Mouse (Mus musculus): ENCODE data around the gene Fgfr2. TPM values are rescaled to one million over a fixed set of nuclear protein-coding genes. Genes with fewer than 3 reads are reported as not detected.

Gene Fgfr2
- polyA plus RNA-seq, 1 experiment from 2014 or later: 99.3 TPM

DNA sequence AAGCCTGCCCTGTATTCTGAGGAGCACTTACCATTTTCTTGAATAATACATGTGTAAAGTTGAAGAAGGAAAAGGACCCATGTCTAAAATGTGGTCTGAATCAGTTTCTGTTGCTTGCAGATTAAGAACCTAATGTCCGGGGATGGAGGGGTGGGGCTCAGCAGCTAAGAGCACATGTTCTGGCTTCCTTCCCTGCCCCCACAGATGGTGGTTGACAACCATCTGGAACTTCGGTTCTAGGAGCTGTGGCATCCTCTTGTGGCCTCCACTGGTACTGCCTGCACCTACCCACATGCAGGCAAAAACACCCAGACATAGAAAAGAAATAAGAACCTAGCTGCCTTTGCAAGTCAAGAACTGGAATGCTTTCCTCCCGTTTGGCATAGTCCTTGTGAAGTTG lies 119.7 kb downstream of the Fgfr2 start:
- no peaks in the 10 kb centered on the region for H3K9me3 ChIP-seq (replicated peaks)
- peak; percentile 50 for DNase-seq (ENCODE audit: low spot score)
- H3K36me3 ChIP-seq: peaks cover 59% of the 10 kb centered on the region
- no peaks in the 10 kb centered on the region for H3K27me3 ChIP-seq (ENCODE audit: low read depth, poor library complexity, severe bottlenecking)
- no peak overlapping the region for H3K27ac ChIP-seq (replicated peaks)
- H3K4me3 ChIP-seq: no peak overlapping the region
- WGBS: 42% methylated on average over 3 of the region's 3 CpGs
- H3K4me1 ChIP-seq: peaks cover 24% of the 10 kb centered on the region

DNA sequence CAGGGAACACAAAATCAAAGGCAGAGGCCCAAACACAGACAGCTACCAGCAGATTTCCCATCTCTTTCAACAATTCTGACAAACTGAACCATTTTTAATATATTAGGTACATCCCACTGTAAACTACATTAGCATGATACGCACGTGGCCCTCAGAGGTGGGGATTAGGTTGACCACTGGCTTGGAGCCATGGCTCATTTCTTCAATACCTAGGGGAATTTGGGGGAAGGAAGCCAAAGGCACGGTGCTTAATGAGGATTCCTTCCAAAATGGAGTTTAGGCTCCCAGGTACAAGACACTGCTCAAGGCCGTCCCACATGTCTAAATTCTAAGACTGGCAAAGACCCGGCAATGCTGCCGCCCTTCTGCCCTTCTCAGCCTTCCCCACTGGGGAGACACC lies 120.9 kb downstream of the Fgfr2 start:
- H3K36me3 ChIP-seq: peaks cover 64% of the 10 kb centered on the region

DNA sequence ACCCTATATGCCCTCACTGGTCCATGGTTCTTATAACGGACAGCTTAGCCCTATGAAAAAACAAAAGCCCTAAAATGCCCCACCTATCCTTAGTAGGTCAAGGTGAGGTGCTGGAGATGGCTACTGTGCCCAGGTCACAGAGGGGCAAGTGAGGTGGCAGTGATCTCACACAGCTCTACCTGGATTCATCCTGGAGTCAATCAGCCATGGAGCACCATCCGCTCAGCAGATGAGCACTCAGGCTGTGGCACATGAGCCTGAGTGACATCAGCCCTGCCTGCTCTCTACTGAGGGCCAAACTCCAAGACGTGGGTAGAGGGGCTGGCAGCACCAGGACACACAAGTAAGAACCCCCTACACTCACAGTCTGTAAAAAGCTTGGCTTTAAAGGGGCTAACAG lies 121.8 kb downstream of the Fgfr2 start:
- Histone ChIP-seq H3K27me3 (ENCODE audit: low read depth, poor library complexity, severe bottlenecking) (no peaks in the 10 kb centered on the region), H3K9me3 (replicated peaks) (no peaks in the 10 kb centered on the region), H3K4me1 (peaks cover 12% of the 10 kb centered on the region; the same call in 1 of the 2 replicates), H3K27ac (replicated peaks) (no peak overlapping the region), H3K4me3 (no peak overlapping the region), H3K36me3 (peaks cover 73% of the 10 kb centered on the region)
- WGBS: 90% methylated on average over 3 of the region's 3 CpGs
- DNase-seq (ENCODE audit: low spot score): no peak

More for the DNA sequence above, 120.9 kb downstream of the Fgfr2 start:
- no peak for DNase-seq (ENCODE audit: low spot score)
- no peaks in the 10 kb centered on the region for H3K9me3 ChIP-seq (replicated peaks)
- no peaks in the 10 kb centered on the region for H3K27me3 ChIP-seq (ENCODE audit: low read depth, poor library complexity, severe bottlenecking)
- no peak overlapping the region for H3K27ac ChIP-seq (replicated peaks)
- H3K4me3 ChIP-seq: no peak overlapping the region
- 95% methylated on average over 6 of the region's 6 CpGs for WGBS
- peaks cover 13% of the 10 kb centered on the region for H3K4me1 ChIP-seq

DNA sequence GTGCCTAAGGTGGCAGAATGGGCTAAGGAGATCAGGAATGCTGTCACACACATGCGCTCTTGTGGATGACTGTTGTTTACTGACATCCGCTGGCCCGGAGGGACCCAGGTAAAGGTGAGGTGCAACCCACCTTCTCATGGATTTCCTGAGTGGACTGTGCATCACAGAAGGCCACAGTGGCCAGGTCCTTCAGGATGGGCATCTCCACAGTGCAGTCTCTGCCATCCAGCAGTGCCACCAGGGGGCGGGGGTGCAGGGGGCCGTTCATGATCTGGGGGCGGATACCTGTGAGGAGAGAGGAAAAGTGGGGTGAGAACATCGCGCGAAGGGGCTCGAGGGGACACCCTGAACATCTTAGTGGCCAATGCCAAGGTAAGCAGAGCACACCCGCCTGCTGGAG lies 124.1 kb downstream of the Fgfr2 start:
- Histone ChIP-seq H3K9me3 (replicated peaks) (no peaks in the 10 kb centered on the region), H3K36me3 (peaks cover 84% of the 10 kb centered on the region), H3K27ac (replicated peaks) (no peak overlapping the region), H3K27me3 (ENCODE audit: low read depth, poor library complexity, severe bottlenecking) (no peaks in the 10 kb centered on the region), H3K4me1 (peaks cover 9% of the 10 kb centered on the region; the same call in 1 of the 2 replicates), H3K4me3 (no peak overlapping the region)
- WGBS: 94% methylated on average over 11 of the region's 11 CpGs
- no peak for DNase-seq (ENCODE audit: low spot score)

DNA sequence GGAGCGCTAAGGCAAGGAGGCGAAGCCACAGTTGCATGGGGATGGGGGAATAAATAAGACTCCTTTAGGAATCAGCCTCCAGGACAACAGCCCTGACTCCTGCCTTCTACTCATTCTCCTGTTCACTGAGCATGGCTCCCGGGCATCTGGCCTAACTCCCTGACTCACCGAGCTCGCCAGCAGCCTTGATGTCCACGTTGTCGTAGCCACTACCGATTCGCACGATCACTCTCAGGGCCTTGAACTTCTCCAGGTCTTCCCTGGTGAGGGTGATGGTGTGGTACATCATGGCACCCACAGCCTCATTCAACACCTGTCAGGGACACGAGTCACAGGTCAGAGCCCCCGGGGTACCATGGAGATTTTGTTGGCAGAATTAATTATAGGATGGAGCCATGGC lies 124.5 kb downstream of the Fgfr2 start:
- H3K36me3 ChIP-seq: peaks cover 89% of the 10 kb centered on the region
- no peak overlapping the region for H3K4me3 ChIP-seq
- peaks cover 5% of the 10 kb centered on the region; the same call in 1 of the 2 replicates for H3K4me1 ChIP-seq
- DNase-seq (ENCODE audit: low spot score): no peak
- no peak overlapping the region for H3K27ac ChIP-seq (replicated peaks)
- no peaks in the 10 kb centered on the region for H3K9me3 ChIP-seq (replicated peaks)
- WGBS: 96% methylated on average over 12 of the region's 12 CpGs
- H3K27me3 ChIP-seq (ENCODE audit: low read depth, poor library complexity, severe bottlenecking): no peaks in the 10 kb centered on the region

DNA sequence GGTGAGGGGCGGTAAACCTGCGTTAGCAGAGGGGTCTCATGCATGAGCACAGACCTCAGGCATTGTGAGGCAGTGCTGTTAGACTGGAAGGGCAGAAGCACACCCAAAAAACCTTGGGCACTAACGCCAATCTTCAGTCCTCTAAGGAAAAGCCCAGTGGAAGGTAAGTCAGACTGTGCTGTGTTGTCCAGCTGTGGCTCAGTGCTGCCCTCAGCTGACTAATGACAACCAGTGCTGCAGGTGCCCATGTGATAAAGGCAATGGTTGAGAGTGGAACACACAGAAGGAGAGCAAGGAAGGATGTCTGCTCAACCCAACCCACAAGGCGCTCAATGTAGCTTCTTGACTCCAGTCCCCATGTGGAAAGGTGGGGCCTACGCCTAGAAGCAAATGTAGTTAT lies 126.8 kb downstream of the Fgfr2 start:
- Histone ChIP-seq H3K27ac (replicated peaks) (no peak overlapping the region), H3K4me1 (no peaks in the 10 kb centered on the region), H3K9me3 (replicated peaks) (no peaks in the 10 kb centered on the region), H3K4me3 (no peak overlapping the region), H3K27me3 (ENCODE audit: low read depth, poor library complexity, severe bottlenecking) (no peaks in the 10 kb centered on the region), H3K36me3 (peaks cover 100% of the 10 kb centered on the region)
- 92% methylated on average over 5 of the region's 5 CpGs for WGBS
- no peak for DNase-seq (ENCODE audit: low spot score)

DNA sequence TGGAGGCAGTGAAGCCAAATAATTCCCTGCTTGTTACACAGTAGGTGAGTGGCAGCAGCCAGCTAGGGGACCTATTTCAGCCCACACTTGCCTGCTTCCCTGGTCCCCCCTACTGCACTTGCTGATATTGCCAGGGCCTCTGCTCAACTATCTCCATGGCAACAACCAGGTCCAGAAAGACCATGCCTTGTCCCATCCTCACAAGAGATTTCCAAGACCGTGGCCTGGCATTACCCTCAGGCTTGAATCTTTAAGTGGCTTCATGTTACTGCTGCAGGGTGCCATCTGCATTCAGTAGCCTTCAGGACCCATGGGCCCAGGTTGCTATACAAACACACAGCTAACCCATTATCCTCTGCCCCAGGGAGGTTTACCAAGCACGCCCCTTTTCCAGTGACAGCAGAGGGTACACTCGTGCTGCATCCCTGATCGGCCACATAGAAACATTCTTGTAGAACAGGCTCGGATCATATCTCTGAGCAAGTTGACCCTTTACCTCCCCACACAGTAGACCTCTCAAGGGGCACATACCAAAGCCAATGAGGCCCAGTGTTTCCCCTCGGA lies 128.4 kb downstream of the Fgfr2 start:
- H3K27me3 ChIP-seq (ENCODE audit: low read depth, poor library complexity, severe bottlenecking): no peaks in the 10 kb centered on the region
- H3K4me1 ChIP-seq: no peaks in the 10 kb centered on the region
- 87% methylated on average over 6 of the region's 6 CpGs for WGBS
- peaks cover 100% of the 10 kb centered on the region for H3K36me3 ChIP-seq
- H3K9me3 ChIP-seq (replicated peaks): no peaks in the 10 kb centered on the region
- no peak overlapping the region for H3K4me3 ChIP-seq
- no peak overlapping the region for H3K27ac ChIP-seq (replicated peaks)
- no peak for DNase-seq (ENCODE audit: low spot score)

DNA sequence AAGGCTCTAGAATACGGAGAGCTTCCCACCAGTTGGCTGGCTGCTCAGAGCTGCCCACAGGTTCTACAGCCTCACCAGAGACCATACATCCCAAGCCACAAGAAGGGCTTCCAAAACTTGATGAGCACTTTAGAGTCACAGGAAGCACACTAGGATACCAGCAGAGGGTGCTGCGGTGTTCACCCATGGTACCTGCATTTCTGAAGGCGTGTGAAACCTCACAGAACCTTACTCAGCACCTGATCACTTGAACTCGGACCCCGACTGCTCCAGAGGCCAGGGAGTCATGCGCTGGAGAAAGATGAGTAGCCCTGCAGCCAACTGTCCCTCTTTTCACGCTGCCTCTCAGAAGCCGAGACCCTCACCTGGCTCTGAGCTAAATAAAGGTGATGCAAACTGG lies 129.0 kb downstream of the Fgfr2 start:
- 90% methylated on average over 8 of the region's 8 CpGs for WGBS
- Histone ChIP-seq H3K4me3 (no peak overlapping the region), H3K27ac (replicated peaks) (no peak overlapping the region), H3K9me3 (replicated peaks) (no peaks in the 10 kb centered on the region), H3K4me1 (no peaks in the 10 kb centered on the region), H3K27me3 (ENCODE audit: low read depth, poor library complexity, severe bottlenecking) (no peaks in the 10 kb centered on the region), H3K36me3 (peaks cover 100% of the 10 kb centered on the region)
- peak; percentile 10 for DNase-seq (ENCODE audit: low spot score)

DNA sequence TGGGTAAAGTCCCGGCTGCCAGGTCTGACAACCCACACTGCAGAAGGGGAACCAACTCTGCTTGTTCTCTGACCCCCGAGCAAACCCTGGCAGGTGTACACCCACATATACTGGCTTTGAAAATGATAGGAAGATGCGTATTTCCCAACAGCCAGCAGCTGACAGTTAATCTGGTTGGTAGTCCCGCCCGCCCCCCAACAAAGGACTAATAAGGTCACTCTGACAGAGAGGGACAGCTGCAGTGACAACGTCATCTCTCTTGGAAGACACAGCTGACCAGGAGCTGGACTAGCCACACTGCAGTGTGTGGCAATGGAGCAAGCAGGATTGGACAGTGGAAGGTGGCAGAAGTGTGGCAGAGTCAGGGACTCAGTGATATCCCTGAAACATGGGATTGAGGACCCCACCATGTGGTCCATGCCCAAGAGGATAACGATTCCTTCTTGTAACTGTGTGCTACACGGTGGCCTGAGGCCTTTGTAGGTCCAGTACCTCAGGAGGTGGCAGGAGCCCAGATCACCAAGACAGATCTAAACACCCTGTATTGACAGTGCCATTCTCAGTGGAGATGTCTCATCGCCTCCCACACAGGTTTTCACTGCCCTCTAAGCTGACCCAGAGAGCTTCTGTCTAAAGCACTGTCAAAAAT lies 130.1 kb downstream of the Fgfr2 start:
- H3K36me3 ChIP-seq: peaks cover 100% of the 10 kb centered on the region
- no peak overlapping the region for H3K4me3 ChIP-seq
- H3K9me3 ChIP-seq (replicated peaks): no peaks in the 10 kb centered on the region
- no peaks in the 10 kb centered on the region for H3K27me3 ChIP-seq (ENCODE audit: low read depth, poor library complexity, severe bottlenecking)
- WGBS: 89% methylated on average over 9 of the region's 9 CpGs
- no peak overlapping the region for H3K27ac ChIP-seq (replicated peaks)
- H3K4me1 ChIP-seq: no peaks in the 10 kb centered on the region
- peak; percentile 7 for DNase-seq (ENCODE audit: low spot score)

DNA sequence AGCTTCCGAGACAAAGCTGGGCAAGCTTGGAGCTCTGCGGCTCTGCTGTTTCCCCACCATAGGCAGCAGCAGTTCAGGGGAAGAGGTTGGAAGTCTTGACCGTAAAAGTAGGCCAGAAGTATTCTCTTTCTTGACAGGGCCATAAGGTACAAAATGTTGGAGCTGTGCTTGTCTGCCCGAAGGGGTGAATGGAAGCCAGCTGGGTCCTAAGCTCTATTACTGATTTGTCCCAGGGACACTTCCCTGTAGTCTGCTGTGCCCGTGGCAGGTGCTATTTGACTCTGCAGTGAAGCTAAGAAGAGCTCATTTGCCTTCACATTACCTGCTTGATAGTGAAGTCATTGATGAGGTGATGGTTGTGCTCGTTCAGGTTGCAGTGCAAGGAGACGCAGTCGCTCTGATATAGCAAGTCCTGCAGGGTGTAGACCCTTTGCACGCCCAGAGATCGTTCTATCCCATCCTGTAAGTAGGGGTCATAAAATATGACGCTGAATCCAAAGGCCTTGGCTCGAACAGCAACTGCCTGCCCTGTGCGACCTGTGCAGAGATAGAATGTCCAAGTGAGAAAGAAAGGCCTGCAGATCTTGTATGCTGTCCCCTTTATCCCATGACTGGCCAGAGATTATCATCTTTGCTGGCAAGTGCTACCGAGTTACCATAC lies 131.8 kb downstream of the Fgfr2 start:
- no peak overlapping the region for H3K27ac ChIP-seq (replicated peaks)
- no peaks in the 10 kb centered on the region for H3K27me3 ChIP-seq (ENCODE audit: low read depth, poor library complexity, severe bottlenecking)
- WGBS: 96% methylated on average over 14 of the region's 14 CpGs
- no peak for DNase-seq (ENCODE audit: low spot score)
- H3K4me3 ChIP-seq: no peak overlapping the region
- H3K9me3 ChIP-seq (replicated peaks): no peaks in the 10 kb centered on the region
- peaks cover 93% of the 10 kb centered on the region for H3K36me3 ChIP-seq
- no peaks in the 10 kb centered on the region for H3K4me1 ChIP-seq

DNA sequence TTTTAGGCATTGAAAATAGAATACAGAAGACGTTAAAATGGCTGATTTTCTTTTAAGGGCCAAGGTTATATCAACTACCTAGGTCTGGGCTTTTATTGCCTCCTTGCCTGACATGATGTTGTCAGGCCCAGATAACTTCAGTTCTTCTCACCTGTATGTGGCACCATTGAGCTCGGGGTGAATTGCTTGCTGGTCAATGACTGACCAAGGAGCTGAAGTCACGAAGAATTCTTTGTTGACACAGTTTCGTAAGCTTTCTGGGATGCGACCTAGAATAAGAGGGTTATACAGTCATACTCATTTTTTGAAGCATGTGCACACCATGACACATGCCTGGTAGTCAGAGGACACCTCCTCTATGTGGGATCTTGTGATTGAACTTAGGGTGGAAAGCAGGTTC lies 133.3 kb downstream of the Fgfr2 start:
- WGBS: 92% methylated on average over 5 of the region's 5 CpGs
- Histone ChIP-seq H3K9me3 (replicated peaks) (no peaks in the 10 kb centered on the region), H3K36me3 (peaks cover 93% of the 10 kb centered on the region), H3K4me1 (no peaks in the 10 kb centered on the region), H3K27ac (replicated peaks) (no peak overlapping the region), H3K4me3 (no peak overlapping the region), H3K27me3 (ENCODE audit: low read depth, poor library complexity, severe bottlenecking) (no peaks in the 10 kb centered on the region)
- no peak for DNase-seq (ENCODE audit: low spot score)

DNA sequence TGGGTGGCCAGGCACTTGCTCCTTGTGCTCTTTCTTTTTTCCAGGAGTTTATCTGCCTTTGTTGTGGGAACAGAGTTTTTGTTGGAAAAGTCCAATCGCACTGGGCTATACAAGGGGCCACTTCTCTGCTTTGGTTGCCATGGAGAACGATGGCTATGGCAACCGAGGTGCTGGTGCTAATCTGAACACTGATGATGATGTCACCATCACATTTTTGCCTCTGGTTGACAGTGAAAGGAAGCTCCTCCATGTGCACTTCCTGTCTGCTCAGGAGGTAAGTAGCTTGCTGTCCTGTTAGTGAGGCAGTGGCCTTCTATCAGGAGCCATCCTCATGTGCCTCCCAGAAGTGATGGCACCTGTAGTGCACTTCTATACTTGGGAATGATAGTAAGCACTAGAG lies 140.5 kb downstream of the Fgfr2 start:
- H3K27me3 ChIP-seq (ENCODE audit: low read depth, poor library complexity, severe bottlenecking): no peaks in the 10 kb centered on the region
- H3K4me1 ChIP-seq: peaks cover 8% of the 10 kb centered on the region
- DNase-seq (ENCODE audit: low spot score): no peak
- WGBS: 56% methylated on average over 3 of the region's 3 CpGs
- H3K36me3 ChIP-seq: peaks cover 86% of the 10 kb centered on the region
- no peaks in the 10 kb centered on the region for H3K9me3 ChIP-seq (replicated peaks)
- H3K4me3 ChIP-seq: no peak overlapping the region
- H3K27ac ChIP-seq (replicated peaks): no peak overlapping the region

DNA sequence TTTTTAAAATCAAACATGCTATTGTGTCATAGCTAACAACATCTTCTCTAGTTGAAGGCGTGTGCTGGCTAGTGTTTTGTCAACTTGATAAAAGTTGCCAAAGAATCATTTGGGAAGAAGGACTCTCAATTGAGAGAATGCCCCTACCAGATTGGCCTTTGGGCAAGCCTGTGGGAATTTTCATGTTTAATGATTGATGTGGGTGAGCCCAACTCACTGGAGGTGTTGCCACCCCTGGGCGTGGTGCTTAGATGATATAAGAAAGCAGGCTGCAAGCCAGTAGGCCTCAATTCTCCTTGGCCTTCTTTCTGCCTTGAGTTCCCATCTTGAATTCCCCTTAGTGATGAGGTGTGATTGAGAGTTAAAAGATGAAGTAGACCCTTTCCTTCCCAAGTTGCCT lies 145.2 kb downstream of the Fgfr2 start:
- Histone ChIP-seq H3K4me3 (no peak overlapping the region), H3K4me1 (peaks cover 8% of the 10 kb centered on the region), H3K27ac (replicated peaks) (no peak overlapping the region), H3K27me3 (ENCODE audit: low read depth, poor library complexity, severe bottlenecking) (no peaks in the 10 kb centered on the region), H3K36me3 (peaks cover 77% of the 10 kb centered on the region), H3K9me3 (replicated peaks) (no peaks in the 10 kb centered on the region)
- DNase-seq (ENCODE audit: low spot score): no peak
- WGBS: 98% methylated on average over 2 of the region's 2 CpGs
